Mouse (Mus musculus) lung, adult 2 months (tissue): ENCODE results near the gene Hist2h3c1.

Source experiments
- CTCF ChIP-seq: fragments of 200-500 bp; IDR thresholded peaks from 2 replicates; pipeline ENCODE4 v1.5.1; 2011; ENCODE audit warnings: mild to moderate bottlenecking, low read length, control low read depth; ENCODE audit not compliant: insufficient read depth
- POLR2A ChIP-seq: fragments of 200-500 bp; IDR thresholded peaks from 2 replicates; pipeline ENCODE4 v1.6.1; 2011; ENCODE audit warnings: low read depth, mild to moderate bottlenecking, control low read depth, low read length, borderline replicate concordance; ENCODE audit errors: extremely low read depth

DNA sequence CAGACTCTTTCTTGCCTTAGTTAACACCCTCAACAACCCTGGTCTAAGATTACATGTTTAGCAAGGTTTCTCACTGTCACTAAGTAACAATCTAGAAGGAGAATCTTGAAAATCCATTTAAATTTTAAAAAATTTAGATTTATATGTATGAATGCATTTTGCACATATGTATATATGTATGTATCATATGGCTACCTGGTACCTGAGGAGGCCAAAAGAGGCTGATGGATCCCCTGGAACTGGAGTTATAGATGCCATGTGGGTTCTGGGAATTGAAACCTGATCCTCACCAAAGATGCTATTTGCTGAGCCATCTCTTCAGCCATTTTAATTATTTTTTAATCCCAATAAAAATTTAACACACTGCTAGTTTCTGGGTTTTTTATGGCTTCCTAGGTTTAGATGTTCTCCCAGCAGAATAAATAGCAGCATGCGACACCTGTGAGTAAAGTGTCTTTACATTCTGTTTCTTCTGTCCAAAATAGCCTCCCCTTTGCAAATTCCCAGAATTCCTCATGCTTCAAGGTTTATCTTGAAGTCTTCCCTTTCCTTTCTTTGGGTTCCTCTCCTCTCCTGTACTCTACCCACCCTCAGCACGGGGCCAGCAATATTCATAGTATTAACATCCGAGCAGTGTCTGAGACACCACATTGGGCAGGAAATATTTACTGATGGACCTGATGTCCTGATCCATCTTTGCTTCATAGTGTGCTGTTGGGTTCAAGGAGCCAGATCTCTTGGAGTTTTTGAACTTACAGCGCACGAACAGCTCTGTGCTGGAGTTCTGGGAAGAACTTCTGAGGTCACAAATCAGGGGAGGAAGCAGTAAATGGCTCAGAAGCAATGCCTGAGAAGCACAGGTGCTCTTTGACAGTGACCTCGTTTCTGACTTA, 1.9 kb downstream of the Hist2h3c1 start:
- TF ChIP-seq POLR2A (no peak), CTCF (no peak)
